Mouse (Mus musculus) adrenal gland, postnatal 4 days (tissue): ENCODE measurements around the gene Ankrd44. TPM values are rescaled to one million over a fixed set of nuclear protein-coding genes. Genes with fewer than 3 reads are reported as not detected.

Experiments
- DNase-seq, 2 experiments: peaks; one replicate each; pipeline ENCODE4 v3.0.0; 2021 to 2022; ENCODE audit warnings: low spot score in 2 of 2, mixed read lengths in 2 of 2
- total RNA-seq, 2 experiments: library from RNA; stranded (reverse); gene quantifications; 2 replicates each; pipeline ENCODE4 v1.2.3; 2021

Ankrd44 gene
- total RNA-seq, 2 experiments from 2014 or later: 38.2 TPM

DNA sequence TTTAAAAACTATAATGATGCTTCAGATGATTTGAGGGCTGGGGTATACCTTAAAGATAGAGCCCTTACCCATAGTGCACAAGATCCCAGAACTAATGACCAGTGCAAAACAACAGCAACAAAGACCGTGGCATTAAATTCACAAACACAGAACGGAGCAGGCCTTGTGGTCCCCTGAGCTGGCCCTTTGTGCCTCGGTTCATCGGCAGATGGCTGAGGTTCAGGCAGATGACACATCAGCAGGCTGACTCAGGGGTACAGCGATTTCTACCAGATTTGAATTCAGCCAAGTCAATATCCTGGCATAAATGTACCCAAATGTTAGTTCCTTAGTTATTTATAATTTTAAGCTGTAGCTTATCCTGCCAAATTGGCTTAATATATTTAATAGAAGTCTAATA is 153.3 kb downstream of the Ankrd44 start:
- no peak for DNase-seq

- DNase-seq: no peak
Measured at GRCm38 (mm10) chr1:54771471-54771870, 154.7 kb downstream of the Ankrd44 start.

DNA sequence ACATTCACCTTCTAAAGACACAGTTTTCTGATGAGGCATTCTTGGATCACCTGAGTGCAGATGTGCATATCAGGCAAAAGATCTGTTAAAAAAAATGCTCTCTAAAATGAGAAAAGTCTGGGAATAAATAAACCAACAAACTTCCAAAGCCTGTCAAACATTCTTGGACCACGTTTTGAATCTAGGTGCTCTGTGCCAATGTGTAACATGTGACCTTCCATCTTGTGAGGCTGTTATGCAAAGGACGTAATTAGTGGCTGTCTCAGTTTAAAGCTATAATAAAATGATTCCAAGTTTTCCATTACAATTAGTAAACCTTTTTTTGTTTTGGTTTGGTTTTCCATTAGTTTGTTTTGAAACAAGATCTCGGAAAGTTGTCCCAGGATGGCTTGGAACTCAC is 159.0 kb downstream of the Ankrd44 start:
- DNase-seq: no peak

DNA sequence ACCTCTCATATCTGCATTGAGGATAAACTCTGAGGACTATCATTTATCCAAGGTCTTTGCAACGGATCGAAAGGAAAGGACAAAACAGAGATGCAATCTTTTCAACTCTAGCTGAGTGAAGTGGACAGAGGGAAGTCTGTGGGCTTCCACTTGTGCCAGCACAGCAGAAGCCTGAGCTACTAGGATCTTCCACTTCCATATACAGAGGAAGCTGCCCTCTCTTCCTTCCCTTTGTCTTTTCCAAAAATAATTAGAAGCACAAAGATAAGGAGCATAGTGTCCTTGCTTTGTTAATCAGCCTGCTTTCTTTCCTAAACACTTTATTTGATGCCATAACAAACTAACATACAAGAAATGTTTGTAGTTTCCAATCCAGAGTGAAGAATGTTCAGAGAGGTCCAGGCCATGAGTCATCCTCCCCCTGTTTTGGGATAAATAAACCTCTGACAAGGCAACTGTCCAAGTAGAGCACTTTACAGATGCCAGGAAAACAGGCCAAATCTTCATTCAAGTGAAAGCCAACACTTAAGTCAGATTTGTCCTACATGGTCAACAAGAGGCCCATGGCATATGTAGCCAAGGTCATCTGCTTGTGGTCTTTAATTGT is 160.5 kb downstream of the Ankrd44 start:
- no peak for DNase-seq

GRCm38 (mm10) chr1:54762216-54762807 is 163.9 kb downstream of the Ankrd44 start:
- DNase-seq: no peak

GRCm38 (mm10) chr1:54759841-54760240 is 166.3 kb downstream of the Ankrd44 start:
- DNase-seq: no peak

DNA sequence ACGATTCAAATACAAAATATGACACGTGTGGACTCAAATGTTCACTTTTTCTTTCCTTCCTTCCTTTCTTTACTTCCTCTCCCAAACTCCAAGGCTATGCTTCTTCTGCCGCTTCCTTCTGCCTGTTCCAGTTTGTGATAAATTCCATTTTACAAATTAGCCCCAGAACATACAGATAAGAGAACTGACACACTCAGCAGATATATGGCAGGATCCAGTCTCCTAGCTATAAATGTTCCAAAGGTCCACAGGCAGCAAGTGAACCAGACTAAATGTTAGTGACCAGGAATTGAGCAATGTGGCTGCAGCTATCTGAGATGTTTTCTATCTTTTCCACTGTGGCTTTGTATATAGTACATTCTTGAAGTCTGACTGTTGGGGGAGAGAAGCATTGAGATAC is 168.9 kb downstream of the Ankrd44 start:
- no peak for DNase-seq

DNA sequence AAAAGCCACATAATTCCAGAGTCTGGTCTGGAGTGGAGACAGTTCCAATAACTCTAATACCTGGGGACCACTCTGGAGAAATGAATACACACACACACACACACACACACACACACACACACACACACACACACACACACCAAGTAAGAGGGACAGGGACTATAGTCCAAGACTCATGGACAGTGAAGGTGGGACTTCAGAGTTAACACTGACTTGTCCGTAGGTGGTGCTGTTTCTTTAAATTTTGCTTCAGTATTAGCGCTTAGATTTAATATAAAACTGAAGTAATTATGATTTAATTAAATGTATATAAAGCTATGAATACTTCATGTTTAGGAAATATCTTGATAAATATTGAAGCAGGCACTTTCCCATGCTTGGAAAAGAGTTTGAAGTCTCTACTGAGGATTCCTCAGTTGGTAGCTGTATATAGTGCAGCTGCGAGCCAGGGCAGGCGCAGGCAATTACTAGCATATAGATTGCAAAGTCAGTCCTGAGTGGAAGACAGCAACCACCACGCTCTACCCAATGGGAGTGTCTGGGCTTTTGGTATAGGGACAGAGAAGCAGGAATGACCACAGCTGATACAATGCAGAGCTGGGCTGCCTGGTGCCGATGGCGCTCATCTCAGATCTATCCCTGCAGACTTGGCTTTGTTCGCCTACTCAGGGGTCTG is 170.4 kb downstream of the Ankrd44 start:
- no peak for DNase-seq

DNA sequence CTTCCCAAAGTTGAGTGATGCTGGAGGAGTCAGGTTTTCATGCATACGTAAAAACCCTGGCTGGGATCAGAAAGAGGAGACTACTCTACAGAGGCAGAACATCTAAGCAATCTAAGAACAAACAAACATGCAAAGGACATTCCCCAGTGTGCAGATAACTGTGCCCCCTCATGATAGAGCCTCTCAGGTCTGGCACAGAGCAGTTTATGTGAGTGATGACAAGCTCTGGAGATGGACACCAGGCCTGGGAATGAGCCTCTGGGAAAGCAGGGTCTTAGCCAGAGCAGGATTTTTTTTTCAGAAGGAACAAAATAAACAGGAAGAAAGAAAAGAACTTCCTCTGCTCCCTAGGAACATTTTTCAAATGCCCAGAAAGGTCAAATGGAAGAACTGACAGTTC is 176.2 kb downstream of the Ankrd44 start:
- DNase-seq: no peak

- no peak for DNase-seq
Measured at GRCm38 (mm10) chr1:54749516-54749915, 176.7 kb downstream of the Ankrd44 start.

- no peak for DNase-seq
Measured at GRCm38 (mm10) chr1:54747785-54748420, 178.3 kb downstream of the Ankrd44 start.

GRCm38 (mm10) chr1:54745666-54746065 is 180.5 kb downstream of the Ankrd44 start:
- no peak for DNase-seq

GRCm38 (mm10) chr1:54744171-54744570 is 182.0 kb downstream of the Ankrd44 start:
- no peak for DNase-seq

DNA sequence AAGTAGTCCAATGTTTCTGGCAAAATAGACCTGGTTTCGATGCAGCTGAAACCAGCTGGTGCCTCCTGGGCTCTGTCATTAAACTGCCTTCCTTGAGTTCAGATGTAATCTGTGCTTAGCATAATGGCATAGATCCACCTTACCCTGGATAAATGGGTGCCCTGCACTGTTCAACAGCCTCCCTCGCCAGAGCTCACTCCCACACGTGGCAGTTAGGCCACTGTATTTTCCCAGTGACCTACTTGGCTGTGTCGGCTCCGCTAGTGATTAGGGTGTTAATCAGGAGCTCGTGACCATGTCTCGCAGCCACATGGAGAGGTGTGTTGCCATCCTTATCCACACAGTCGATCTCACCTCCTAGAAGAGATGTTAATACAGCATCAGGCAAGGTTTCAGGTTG is 183.1 kb downstream of the Ankrd44 start:
- no peak for DNase-seq

DNA sequence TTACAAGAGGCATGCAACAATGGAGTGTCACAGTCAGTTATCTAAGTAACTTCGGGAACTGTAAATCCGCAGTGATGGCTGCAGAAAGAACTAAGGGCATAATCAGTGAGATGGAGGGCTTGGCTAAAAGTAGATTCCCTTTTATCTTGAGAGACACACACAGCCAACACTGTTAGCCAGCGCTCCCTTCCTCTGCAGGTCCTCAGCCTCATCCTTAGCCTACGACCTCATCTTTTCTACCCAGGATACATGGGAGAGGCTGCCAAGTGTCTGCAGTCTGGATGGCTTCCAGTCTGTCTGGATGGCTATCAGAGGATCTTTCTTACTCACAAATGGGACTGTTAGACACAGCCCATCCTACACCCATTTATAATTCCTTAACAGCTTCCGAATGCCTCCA is 185.3 kb downstream of the Ankrd44 start:
- DNase-seq: no peak

DNA sequence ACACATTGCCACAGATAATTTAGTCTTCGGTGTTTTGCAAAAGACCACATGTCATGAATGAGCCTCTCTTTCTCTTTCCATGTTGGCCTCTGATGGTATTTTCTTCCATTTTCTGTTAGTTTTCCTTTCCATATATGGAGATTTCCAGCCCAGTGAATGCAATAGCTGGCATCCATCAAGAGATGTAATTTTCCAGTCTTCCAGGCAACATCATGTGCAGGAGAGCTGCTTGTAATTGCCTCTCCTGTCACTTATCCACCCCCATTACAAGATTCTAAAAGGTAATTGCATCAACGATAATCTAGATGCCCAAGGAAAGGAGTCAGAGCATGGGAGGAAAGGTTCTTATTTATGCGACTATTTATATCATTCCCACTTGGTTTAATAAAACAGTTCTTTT is 188.7 kb downstream of the Ankrd44 start:
- DNase-seq: no peak

GRCm38 (mm10) chr1:54734917-54735664 is 191.1 kb downstream of the Ankrd44 start:
- DNase-seq: no peak

- no peak for DNase-seq
Measured at GRCm38 (mm10) chr1:54729316-54729715, 196.9 kb downstream of the Ankrd44 start.

- DNase-seq: no peak
Measured at GRCm38 (mm10) chr1:54726555-54726954, 199.6 kb downstream of the Ankrd44 start.

- DNase-seq: no peak
Measured at GRCm38 (mm10) chr1:54716921-54717320, 209.3 kb downstream of the Ankrd44 start.

- no peak for DNase-seq
Measured at GRCm38 (mm10) chr1:54715061-54715760, 211.0 kb downstream of the Ankrd44 start.
